Comparison of ENCODE assay signal across 10 mouse cellular contexts in genomic region chr1:162832574-162832953, GRCm38 (mm10). TPM values are rescaled to one million over a fixed set of nuclear protein-coding genes. Genes with fewer than 3 reads are reported as not detected.
A peak's percentile ranks its signal among the peaks of the same experiment; 100 is the strongest.
DNase-seq lines count a peak whose midpoint lies in the region; ATAC-seq and TF ChIP-seq lines count a peak whose summit lies in the region.
"Had no signal": no experiment of that assay in that cellular context is flagged by ENCODE, and none has a peak within 500 bp of the region (broad histone marks: within the 10 kb centered on the region; RNA-seq: fewer than 3 reads in every experiment).

No protein-coding gene starts in this region.

- no peak overlapping the region for H3K27ac ChIP-seq in kidney, postnatal 0 days
- no peak overlapping the region for H3K27ac ChIP-seq in kidney, embryonic 14.5 days (ENCODE audit: low read depth, low read length)
- peak overlapping the region; percentile 47; the same call in 1 of the 2 replicates for H3K27ac ChIP-seq in hindbrain, embryonic 11.5 days (ENCODE audit: low read depth, low read length)
- H3K27ac ChIP-seq in limb, embryonic 13.5 days: no peak overlapping the region
- peak overlapping the region; percentile 85 for H3K27ac ChIP-seq in neural tube, embryonic 13.5 days (replicated peaks)
- H3K27ac ChIP-seq: gastrocnemius, adult 2 months; liver, embryonic 15.5 days had no signal

- 50% methylated on average over 5 of the region's 5 CpGs for whole genome bisulfite sequencing in kidney, postnatal 0 days
- 57% methylated on average over 5 of the region's 5 CpGs for WGBS in kidney, embryonic 14.5 days
- WGBS in hindbrain, embryonic 11.5 days: 27% methylated on average over 5 of the region's 5 CpGs
- 48% methylated on average over 5 of the region's 5 CpGs for WGBS in limb, embryonic 13.5 days
- 14% methylated on average over 5 of the region's 5 CpGs for WGBS in neural tube, embryonic 13.5 days

- DNase-seq in kidney, postnatal 0 days (ENCODE audit: low spot score): no peak
- DNase-seq in hindbrain, embryonic 11.5 days (ENCODE audit: low spot score): no peak
- no peak for DNase-seq in layer of hippocampus, adult 11-12 months (ENCODE audit: low spot score)
- no peak for DNase-seq in kidney, adult 9 months
- no peak for DNase-seq in retina, embryonic 14.5 days (ENCODE audit: low spot score)
- DNase-seq: gastrocnemius, adult 2 months had no signal

- no peaks in the 10 kb centered on the region for H3K9me3 ChIP-seq in kidney, postnatal 0 days (replicated peaks; ENCODE audit: low read length)
- H3K9me3 ChIP-seq in kidney, embryonic 14.5 days (ENCODE audit: control insufficient read depth, low read length): no peaks in the 10 kb centered on the region
- H3K9me3 ChIP-seq in hindbrain, embryonic 11.5 days (ENCODE audit: control insufficient read depth, low read length): no peaks in the 10 kb centered on the region
- H3K9me3 ChIP-seq in limb, embryonic 13.5 days: 0 out of 2 replicates have a peak, but pooled peaks cover 5% of the 10 kb centered on the region
- H3K9me3 ChIP-seq in neural tube, embryonic 13.5 days: no peaks in the 10 kb centered on the region
- H3K9me3 ChIP-seq: liver, embryonic 15.5 days had no signal

- H3K4me2 ChIP-seq in kidney, postnatal 0 days (ENCODE audit: low read length): peak overlapping the region; percentile 2; the same call in 1 of the 2 replicates
- no peak overlapping the region; the same call in 1 of the 2 replicates for H3K4me2 ChIP-seq in kidney, embryonic 14.5 days (replicated peaks; ENCODE audit: low read depth, low read length)
- H3K4me2 ChIP-seq in hindbrain, embryonic 11.5 days (replicated peaks; ENCODE audit: low read depth, low read length): peak overlapping the region; percentile 32
- peak overlapping the region; percentile 27 for H3K4me2 ChIP-seq in limb, embryonic 13.5 days (replicated peaks)
- peak overlapping the region; percentile 49 for H3K4me2 ChIP-seq in neural tube, embryonic 13.5 days
- H3K4me2 ChIP-seq: liver, embryonic 15.5 days had no signal

- ATAC-seq in kidney, postnatal 0 days (replicated peaks; ENCODE audit: low FRiP score, low read depth): no peak
- ATAC-seq in kidney, embryonic 14.5 days (ENCODE audit: low FRiP score, low TSS enrichment): no peak
- peak; percentile 68 for ATAC-seq in hindbrain, embryonic 11.5 days (ENCODE audit: low FRiP score)
- no peak for ATAC-seq in limb, embryonic 13.5 days (ENCODE audit: low FRiP score, low read depth)
- ATAC-seq in neural tube, embryonic 13.5 days (ENCODE audit: low read depth): peak; percentile 57

- H3K36me3 ChIP-seq in kidney, postnatal 0 days (ENCODE audit: insufficient read depth, low read length): no peaks in the 10 kb centered on the region
- no peaks in the 10 kb centered on the region for H3K36me3 ChIP-seq in kidney, embryonic 14.5 days (ENCODE audit: control insufficient read depth, insufficient read depth, low read length)
- H3K36me3 ChIP-seq in hindbrain, embryonic 11.5 days (ENCODE audit: control insufficient read depth, insufficient read depth, low read length): no peaks in the 10 kb centered on the region
- H3K36me3 ChIP-seq in limb, embryonic 13.5 days: no peaks in the 10 kb centered on the region
- H3K36me3 ChIP-seq in neural tube, embryonic 13.5 days: no peaks in the 10 kb centered on the region
- H3K36me3 ChIP-seq: liver, embryonic 15.5 days had no signal

- H3K27me3 ChIP-seq in kidney, postnatal 0 days (ENCODE audit: insufficient read depth, low read length): no peaks in the 10 kb centered on the region
- no peaks in the 10 kb centered on the region for H3K27me3 ChIP-seq in kidney, embryonic 14.5 days (ENCODE audit: control insufficient read depth, insufficient read depth, low read length)
- no peaks in the 10 kb centered on the region for H3K27me3 ChIP-seq in hindbrain, embryonic 11.5 days (ENCODE audit: control insufficient read depth, insufficient read depth, low read length)
- no peaks in the 10 kb centered on the region for H3K27me3 ChIP-seq in limb, embryonic 13.5 days
- H3K27me3 ChIP-seq in neural tube, embryonic 13.5 days: no peaks in the 10 kb centered on the region
- H3K27me3 ChIP-seq: liver, embryonic 15.5 days had no signal

- no peak overlapping the region for H3K4me3 ChIP-seq in kidney, postnatal 0 days (replicated peaks; ENCODE audit: low read depth, low read length)
- no peak overlapping the region for H3K4me3 ChIP-seq in kidney, embryonic 14.5 days (ENCODE audit: low read length)
- no peak overlapping the region for H3K4me3 ChIP-seq in hindbrain, embryonic 11.5 days (ENCODE audit: low read depth, low read length)
- no peak overlapping the region for H3K4me3 ChIP-seq in limb, embryonic 13.5 days
- H3K4me3 ChIP-seq in neural tube, embryonic 13.5 days: peak overlapping the region; percentile 9; the same call in 1 of the 2 replicates
- H3K4me3 ChIP-seq: gastrocnemius, adult 2 months; liver, embryonic 15.5 days had no signal

- TF ChIP-seq CTCF in kidney, postnatal 0 days (IDR thresholded peaks at IDR 0.05; ENCODE audit: low read depth): no peak

- no peaks in the 10 kb centered on the region for H3K4me1 ChIP-seq in kidney, postnatal 0 days (replicated peaks; ENCODE audit: insufficient read depth, low read length)
- no peaks in the 10 kb centered on the region for H3K4me1 ChIP-seq in kidney, embryonic 14.5 days (ENCODE audit: control insufficient read depth, insufficient read depth, low read length)
- H3K4me1 ChIP-seq in hindbrain, embryonic 11.5 days (replicated peaks; ENCODE audit: control insufficient read depth, insufficient read depth, low read length): no peaks in the 10 kb centered on the region; the same call in 1 of the 2 replicates
- peaks cover 12% of the 10 kb centered on the region for H3K4me1 ChIP-seq in limb, embryonic 13.5 days
- peaks cover 13% of the 10 kb centered on the region for H3K4me1 ChIP-seq in neural tube, embryonic 13.5 days (replicated peaks)
- H3K4me1 ChIP-seq: liver, embryonic 15.5 days had no signal

- H3K9ac ChIP-seq in kidney, postnatal 0 days (ENCODE audit: low read depth, low read length): no peak overlapping the region
- no peak overlapping the region for H3K9ac ChIP-seq in kidney, embryonic 14.5 days (ENCODE audit: low read depth, low read length)
- no peak overlapping the region for H3K9ac ChIP-seq in hindbrain, embryonic 11.5 days (ENCODE audit: low read depth, low read length)
- H3K9ac ChIP-seq in limb, embryonic 13.5 days: no peak overlapping the region
- no peak overlapping the region for H3K9ac ChIP-seq in neural tube, embryonic 13.5 days
- H3K9ac ChIP-seq: liver, embryonic 15.5 days had no signal

RNA-seq across cellular contexts. Expression of gene Fmo4, which starts 18.8 kb away (rescaled TPM):
- 2.2 and 2.3 TPM in 2 replicates for polyA plus RNA-seq in kidney, postnatal 0 days (2015; fragmentation: Nextera tagmentation; extraction: Ambion mirVana)
- polyA plus RNA-seq in kidney, embryonic 14.5 days (2014; fragmentation: Nextera tagmentation; extraction: Ambion mirVana): 0.17 and 0.60 TPM in 2 replicates
- polyA plus RNA-seq in hindbrain, embryonic 11.5 days (2014; fragmentation: Nextera tagmentation; extraction: Ambion mirVana): 0.06 and 0.64 TPM in 2 replicates
- polyA plus RNA-seq in limb, embryonic 13.5 days (2015; fragmentation: Nextera tagmentation; extraction: Ambion mirVana): 0.23 and 0.51 TPM in 2 replicates
- polyA plus RNA-seq in neural tube, embryonic 13.5 days (2015; fragmentation: Nextera tagmentation; extraction: Ambion mirVana): 0.36 and 0.61 TPM in 2 replicates

RNA-seq across cellular contexts. Expression of gene Fmo1, which starts 33.8 kb away (rescaled TPM):
- polyA plus RNA-seq in kidney, postnatal 0 days (2015; fragmentation: Nextera tagmentation; extraction: Ambion mirVana): 82.2 and 82.5 TPM in 2 replicates
- polyA plus RNA-seq in kidney, embryonic 14.5 days (2014; fragmentation: Nextera tagmentation; extraction: Ambion mirVana): 8.9 and 17.2 TPM in 2 replicates
- 21.2 and 24.2 TPM in 2 replicates for polyA plus RNA-seq in hindbrain, embryonic 11.5 days (2014; fragmentation: Nextera tagmentation; extraction: Ambion mirVana)
- polyA plus RNA-seq in limb, embryonic 13.5 days (2015; fragmentation: Nextera tagmentation; extraction: Ambion mirVana): 12.0 and 14.9 TPM in 2 replicates
- 21.0 and 22.9 TPM in 2 replicates for polyA plus RNA-seq in neural tube, embryonic 13.5 days (2015; fragmentation: Nextera tagmentation; extraction: Ambion mirVana)

Comparison
In these comparisons a context has a peak if more than half of its experiments do, and no peak if none do; other contexts are left out.
1. ATAC-seq: peak in hindbrain, embryonic 11.5 days (single experiment) and neural tube, embryonic 13.5 days (single experiment); none in kidney, postnatal 0 days (single experiment), kidney, embryonic 14.5 days (single experiment) and limb, embryonic 13.5 days (single experiment).
2. H3K27ac ChIP-seq: peak in hindbrain, embryonic 11.5 days (single experiment) and neural tube, embryonic 13.5 days (single experiment); none in kidney, postnatal 0 days (single experiment), kidney, embryonic 14.5 days (single experiment) and limb, embryonic 13.5 days (single experiment).